1 mouse cellular context compared by ENCODE assay signal in the genomic region with DNA sequence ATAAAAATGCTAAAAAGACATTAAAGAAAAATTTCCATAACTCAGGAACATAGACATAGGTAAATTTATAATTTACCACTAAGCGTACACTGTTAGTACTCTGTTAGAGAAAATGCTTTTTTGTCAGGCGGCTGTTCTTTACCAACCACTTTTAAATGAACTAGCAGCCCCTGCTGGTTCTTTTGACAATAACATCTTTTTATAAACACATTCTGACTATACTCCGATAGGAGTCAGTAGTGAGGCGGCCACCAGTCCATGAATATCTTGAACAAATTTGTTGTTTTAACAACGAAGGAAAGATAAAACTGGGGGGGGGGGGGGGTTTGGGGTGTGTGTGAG.
TF ChIP-seq lines count a peak whose summit lies in the region.

No protein-coding gene starts in this region.

TF ChIP-seq in MEL, 35 proteins besides CTCF, POLR2A, EP300 and RAD21 (continued from another document):
- peak; percentile 63 for TF ChIP-seq ETS1 (IDR thresholded peaks at IDR 0.05; ENCODE audit: low read depth, low read length)
- peak; percentile 23; the same call in 1 of the 2 replicates for TF ChIP-seq MXI1 (IDR thresholded peaks at IDR 0.05; ENCODE audit: low read depth, low read length)
- peak; percentile 63; the same call in 1 of the 2 replicates for TF ChIP-seq JUND (IDR thresholded peaks at IDR 0.05; ENCODE audit: low read depth, low read length)
- 0 out of 2 replicates have a peak, but pooled peaks have one; percentile 24 for TF ChIP-seq GATA1 (IDR thresholded peaks at IDR 0.05; ENCODE audit: low read depth, low read length)
- peak; percentile 66 for TF ChIP-seq HCFC1 (IDR thresholded peaks at IDR 0.05; ENCODE audit: low read depth, low read length)
- TF ChIP-seq USF1 (IDR thresholded peaks at IDR 0.05; ENCODE audit: low read depth, low read length) = 0 out of 2 replicates have a peak, but pooled peaks have one; percentile 17
- peak; percentile 15; the same call in 1 of the 2 replicates for TF ChIP-seq MAX (IDR thresholded peaks at IDR 0.05; ENCODE audit: low read length)
- peak; percentile 78 for TF ChIP-seq RCOR1 (IDR thresholded peaks at IDR 0.05; ENCODE audit: low read depth, low read length)
